Mouse (Mus musculus) hindbrain, postnatal 0 days (tissue): ENCODE results near the gene Celf5. TPM values are rescaled to one million over a fixed set of nuclear protein-coding genes. Genes with fewer than 3 reads are reported as not detected.

ENCODE experiments used
- ATAC-seq: fragments of 200-750 bp; cut with Nextera tagmentation; 2 replicates; pipeline ENCODE4 v1.8.0; 2017; ENCODE audit warnings: mild to moderate bottlenecking, moderate TSS enrichment, moderate library complexity
- DNase-seq: peaks from one replicate; pipeline ENCODE4 v3.0.0-alpha.2; 2015; ENCODE audit warnings: low spot score
- H3K27ac ChIP-seq: fragments of 300-500 bp; sonication (generic); 2 replicates; pipeline ENCODE4 v1.5.1; 2014; ENCODE audit warnings: mild to moderate bottlenecking
- H3K27me3 ChIP-seq: fragments of 300-500 bp; sonication (generic); 2 replicates; pipeline ENCODE4 v1.6.1; 2014; ENCODE audit warnings: low read length, mixed read lengths; ENCODE audit not compliant: insufficient read depth
- H3K36me3 ChIP-seq: fragments of 300-500 bp; sonication (generic); 2 replicates; pipeline ENCODE4 v1.6.1; 2014; ENCODE audit warnings: low read length, mixed read lengths; ENCODE audit not compliant: insufficient read depth
- H3K4me1 ChIP-seq: fragments of 300-500 bp; sonication (generic); 2 replicates; pipeline ENCODE4 v1.6.1; 2014; ENCODE audit warnings: antibody characterized with exemption, low read length, mixed read lengths; ENCODE audit not compliant: insufficient read depth
- H3K4me2 ChIP-seq: fragments of 300-500 bp; sonication (generic); 2 replicates; pipeline ENCODE4 v1.6.1; 2014; ENCODE audit warnings: low read depth, mild to moderate bottlenecking, low read length, moderate library complexity, mixed read lengths
- H3K4me3 ChIP-seq: fragments of 300-500 bp; sonication (generic); 2 replicates; pipeline ENCODE4 v1.5.1; 2014; ENCODE audit warnings: low read length
- H3K9ac ChIP-seq: fragments of 300-500 bp; sonication (generic); replicated peaks from 2 replicates; pipeline ENCODE4 v1.6.1; 2014; ENCODE audit warnings: mild to moderate bottlenecking, low read length, moderate library complexity, mixed read lengths
- H3K9me3 ChIP-seq: fragments of 300-500 bp; sonication (generic); 2 replicates; pipeline ENCODE4 v1.6.1; 2016; ENCODE audit warnings: low read length, mixed read lengths
- CTCF ChIP-seq: IDR thresholded peaks from 2 replicates; pipeline ENCODE4 v1.5.1; 2016; ENCODE audit warnings: antibody characterized with exemption, control low read depth, low read depth
- WGBS: fragments of 180-500 bp; shearing (Covaris S2); extraction: QIAGEN DNeasy Blood & Tissue Kit; methylation state at CpG from one replicate; pipeline ENCODE4 v1.1.7; 2014; 5-methylcytosine and 5-hydroxymethylcytosine counted together
- polyA plus RNA-seq: library from polyadenylated mRNA; unstranded; fragments of >200 nt; fragmentation: Nextera tagmentation; extraction: Ambion mirVana; gene quantifications from 2 replicates; pipeline ENCODE4 v1.2.1, GENCODE M21; 2015
- total RNA-seq: library from RNA; depleted of rRNA; stranded (reverse); fragments of >200 nt; gene quantifications from 2 replicates; pipeline ENCODE4 v1.2.3, GENCODE M21; 2014

Celf5 gene
- total and polyA plus RNA-seq, 2 experiments from 2014 or later = 43.2 to 93.9 TPM

GRCm38 (mm10) chr10:81433541-81434289 lies 48.8 kb downstream of the Celf5 start:
- no peak overlapping the region for H3K9ac ChIP-seq
- H3K27me3 ChIP-seq = no peaks in the 10 kb centered on the region
- DNase-seq = no peak
- peaks cover 31% of the 10 kb centered on the region for H3K4me1 ChIP-seq
- 51% methylated on average over 26 of the region's 26 CpGs for WGBS
- peak overlapping the region; percentile 51 for H3K4me2 ChIP-seq
- peak overlapping the region; percentile 37; the same call in 1 of the 2 replicates for H3K27ac ChIP-seq
- no peak overlapping the region for H3K4me3 ChIP-seq
- no peaks in the 10 kb centered on the region for H3K9me3 ChIP-seq
- peak; percentile 44 for TF ChIP-seq CTCF
- ATAC-seq = no peak
- no peaks in the 10 kb centered on the region for H3K36me3 ChIP-seq

- ATAC-seq (peak; percentile 89), DNase-seq (peak; percentile 98)
- peak overlapping the region; percentile 51 for H3K4me2 ChIP-seq
- H3K27ac ChIP-seq = peak overlapping the region; percentile 37; the same call in 1 of the 2 replicates
- no peaks in the 10 kb centered on the region for H3K36me3 ChIP-seq
- no peaks in the 10 kb centered on the region for H3K9me3 ChIP-seq
- WGBS = 3% methylated on average over 17 of the region's 17 CpGs
- peak overlapping the region; percentile 9 for H3K4me3 ChIP-seq
- peaks cover 31% of the 10 kb centered on the region for H3K4me1 ChIP-seq
- no peaks in the 10 kb centered on the region for H3K27me3 ChIP-seq
- no peak overlapping the region for H3K9ac ChIP-seq
- no peak for TF ChIP-seq CTCF
Measured at GRCm38 (mm10) chr10:81432868-81433262, 49.6 kb downstream of the Celf5 start.

- H3K27me3 ChIP-seq = no peaks in the 10 kb centered on the region
- H3K9ac ChIP-seq = no peak overlapping the region
Measured at GRCm38 (mm10) chr10:81432169-81432867, 50.2 kb downstream of the Celf5 start.

GRCm38 (mm10) chr10:81431526-81432168 lies 50.9 kb downstream of the Celf5 start:
- H3K4me2 ChIP-seq = peak overlapping the region; percentile 80
- H3K4me3 ChIP-seq = peak overlapping the region; percentile 84
- H3K27me3 ChIP-seq = no peaks in the 10 kb centered on the region
- no peak for TF ChIP-seq CTCF
- 17% methylated on average over 15 of the region's 15 CpGs for WGBS
- H3K9ac ChIP-seq = peak overlapping the region; percentile 88; the same call in 1 of the 2 replicates
- no peaks in the 10 kb centered on the region for H3K9me3 ChIP-seq
- H3K27ac ChIP-seq = peak overlapping the region; percentile 98
- no peaks in the 10 kb centered on the region for H3K36me3 ChIP-seq
- H3K4me1 ChIP-seq = peaks cover 31% of the 10 kb centered on the region
- ATAC-seq (peak; percentile 4; the same call in 1 of the 2 replicates), DNase-seq (peak; percentile 73)

More at GRCm38 (mm10) chr10:81432169-81432867, 50.2 kb downstream of the Celf5 start:
- Histone ChIP-seq H3K27ac (0 out of 2 replicates have a peak overlapping the region, but pooled peaks have one; percentile 11), H3K9me3 (no peaks in the 10 kb centered on the region), H3K36me3 (no peaks in the 10 kb centered on the region), H3K4me1 (peaks cover 31% of the 10 kb centered on the region), H3K4me2 (peak overlapping the region; percentile 51), H3K4me3 (no peak overlapping the region; the same call in 1 of the 2 replicates)
- ATAC-seq (peak; percentile 3), DNase-seq (no peak)
- 0 out of 2 replicates have a peak, but pooled peaks have one; percentile 15 for TF ChIP-seq CTCF
- WGBS = 61% methylated on average over 21 of the region's 21 CpGs

GRCm38 (mm10) chr10:81430831-81431525 lies 51.5 kb downstream of the Celf5 start:
- Histone ChIP-seq H3K27me3 (no peaks in the 10 kb centered on the region), H3K4me2 (peak overlapping the region; percentile 80), H3K4me1 (peaks cover 27% of the 10 kb centered on the region), H3K9ac (peak overlapping the region; percentile 88), H3K36me3 (no peaks in the 10 kb centered on the region), H3K4me3 (peak overlapping the region; percentile 84), H3K27ac (peak overlapping the region; percentile 98), H3K9me3 (no peaks in the 10 kb centered on the region)
- TF ChIP-seq CTCF = no peak
- peak; percentile 16; the same call in 1 of the 2 replicates for ATAC-seq
- DNase-seq = peak; percentile 89
- WGBS = 1% methylated on average over 39 of the region's 70 CpGs
